In the genomic region with DNA sequence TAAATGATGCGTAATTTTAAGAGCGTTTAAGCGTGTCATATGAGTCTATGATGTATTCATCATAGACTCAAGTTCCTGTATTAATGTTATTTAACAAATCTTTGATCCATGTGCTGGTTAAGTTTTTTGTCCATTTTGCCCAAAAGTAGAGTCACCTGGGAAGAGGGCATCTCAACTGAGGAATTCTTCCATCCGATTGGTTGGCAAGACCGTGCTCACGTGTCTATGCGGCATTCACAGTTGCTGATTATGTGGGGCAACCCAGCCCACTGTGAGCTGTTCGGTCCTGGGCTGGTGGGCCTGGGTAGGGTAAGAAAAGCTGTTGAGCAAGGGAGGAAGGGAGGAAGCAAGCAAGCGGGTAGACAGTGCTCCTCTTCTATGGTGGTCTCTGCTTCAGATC, we compare ENCODE assay signal across 26 mouse cellular contexts.
"Had no signal": no experiment of that assay in that cellular context is flagged by ENCODE, and none has a peak within 500 bp of the region (broad histone marks: within the 10 kb centered on the region; RNA-seq: fewer than 3 reads in every experiment).

No protein-coding gene starts in this region.

- H3K9me3 ChIP-seq: heart, embryonic 10.5 days; heart, embryonic 12.5 days; hindbrain, embryonic 10.5 days; hindbrain, embryonic 12.5 days; intestine, embryonic 15.5 days; kidney, embryonic 15.5 days; limb, embryonic 10.5 days; limb, embryonic 12.5 days had no signal

- H3K4me2 ChIP-seq: heart, embryonic 12.5 days; hindbrain, embryonic 12.5 days; hindbrain, embryonic 14.5 days; intestine, embryonic 15.5 days; kidney, embryonic 15.5 days; limb, embryonic 12.5 days; liver, embryonic 11.5 days had no signal

- H3K36me3 ChIP-seq: heart, embryonic 10.5 days; heart, embryonic 12.5 days; hindbrain, embryonic 10.5 days; hindbrain, embryonic 12.5 days; intestine, embryonic 15.5 days; kidney, embryonic 15.5 days; limb, embryonic 10.5 days; limb, embryonic 12.5 days had no signal

- H3K27ac ChIP-seq: heart, embryonic 10.5 days; hindbrain, embryonic 10.5 days; hindbrain, embryonic 12.5 days; hindbrain, embryonic 14.5 days; intestine, embryonic 15.5 days; kidney, embryonic 15.5 days; kidney, postnatal 0 days; limb, embryonic 10.5 days; limb, embryonic 12.5 days had no signal

- H3K9ac ChIP-seq: heart, embryonic 12.5 days; hindbrain, embryonic 12.5 days; hindbrain, embryonic 14.5 days; intestine, embryonic 15.5 days; kidney, embryonic 15.5 days; limb, embryonic 12.5 days had no signal

- ATAC-seq: hindbrain, embryonic 16.5 days; inflammation-experienced regulatory T-cells, adult 6 months; intestine, embryonic 15.5 days; intestine, postnatal 0 days had no signal

- DNase-seq: gastrocnemius, postnatal 14 days; gastrocnemius, postnatal 36 days; heart, adult 18-20 months; heart, postnatal 10 days; heart, postnatal 4 days; kidney, adult 2 months; kidney, adult 9 months; kidney, postnatal 14 days; kidney, postnatal 36 days; layer of hippocampus, adult 9-11 months; layer of hippocampus, postnatal 36 days; liver had no signal

- H3K4me1 ChIP-seq: heart, embryonic 10.5 days; heart, embryonic 12.5 days; hindbrain, embryonic 12.5 days; intestine, embryonic 15.5 days; limb, embryonic 12.5 days had no signal

- H3K27me3 ChIP-seq: heart, embryonic 12.5 days; intestine, embryonic 15.5 days; limb, embryonic 12.5 days had no signal

- H3K4me3 ChIP-seq: heart, embryonic 10.5 days; heart, embryonic 12.5 days; hindbrain, embryonic 10.5 days; hindbrain, embryonic 12.5 days; intestine, embryonic 15.5 days; kidney, embryonic 15.5 days; limb, embryonic 10.5 days; limb, embryonic 12.5 days had no signal
